Mouse (Mus musculus): Measurements from ENCODE around the gene Gm9999. TPM values are rescaled to one million over a fixed set of nuclear protein-coding genes. Genes with fewer than 3 reads are reported as not detected.
"Not testable (repeated sequence)": the region's sequence is repeated elsewhere in the genome, so short reads cannot be mapped to it uniquely, and the experiment has no call there.

Gene Gm9999
- total RNA-seq, 1 experiment from 2014 or later = not detected

DNA sequence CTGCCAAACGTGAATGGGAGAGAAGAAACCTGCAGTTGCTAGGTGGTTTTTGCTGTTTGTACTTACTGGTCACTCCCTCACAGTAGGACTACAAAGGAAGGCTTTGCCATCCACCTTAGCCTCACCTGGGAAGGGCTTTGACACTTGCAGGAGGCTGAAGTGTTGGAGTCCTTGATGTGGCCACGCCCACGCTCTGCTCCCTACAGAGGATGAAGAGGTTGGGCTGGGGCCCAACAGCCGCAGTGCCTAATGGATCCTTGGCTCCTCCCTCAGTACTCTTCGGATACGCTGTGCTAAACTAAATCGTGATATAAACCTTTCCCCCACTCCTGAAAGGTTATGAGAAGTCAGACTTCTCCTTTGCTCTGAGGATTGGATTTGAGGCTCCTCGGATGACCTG lies 37.6 kb downstream of the Gm9999 start:
- ATAC-seq (replicated peaks; ENCODE audit: insufficient number of reproducible peaks, low FRiP score, low TSS enrichment, poor library complexity, severe bottlenecking) = no peak

DNA sequence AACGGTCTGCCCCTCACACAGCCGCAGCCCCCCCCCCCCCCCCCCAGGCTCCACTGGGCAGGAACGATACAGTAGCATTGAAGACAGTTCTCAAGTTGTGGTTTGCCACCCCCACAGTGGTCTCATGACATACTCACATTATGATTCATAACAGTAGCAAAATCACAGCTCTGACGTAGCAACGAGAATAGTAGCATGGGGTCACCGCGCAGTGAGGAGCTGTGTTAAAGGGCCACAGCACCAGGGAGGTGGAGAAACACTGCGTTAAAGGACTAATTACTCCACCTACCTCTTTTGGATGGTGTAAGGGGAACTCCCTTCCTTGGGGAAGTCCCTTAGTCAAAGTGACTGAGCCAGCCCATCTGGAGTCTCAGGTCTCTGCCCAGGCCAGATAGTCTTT lies 39.1 kb downstream of the Gm9999 start:
- ATAC-seq (replicated peaks; ENCODE audit: insufficient number of reproducible peaks, low FRiP score, low TSS enrichment, poor library complexity, severe bottlenecking) = peak; percentile 96

DNA sequence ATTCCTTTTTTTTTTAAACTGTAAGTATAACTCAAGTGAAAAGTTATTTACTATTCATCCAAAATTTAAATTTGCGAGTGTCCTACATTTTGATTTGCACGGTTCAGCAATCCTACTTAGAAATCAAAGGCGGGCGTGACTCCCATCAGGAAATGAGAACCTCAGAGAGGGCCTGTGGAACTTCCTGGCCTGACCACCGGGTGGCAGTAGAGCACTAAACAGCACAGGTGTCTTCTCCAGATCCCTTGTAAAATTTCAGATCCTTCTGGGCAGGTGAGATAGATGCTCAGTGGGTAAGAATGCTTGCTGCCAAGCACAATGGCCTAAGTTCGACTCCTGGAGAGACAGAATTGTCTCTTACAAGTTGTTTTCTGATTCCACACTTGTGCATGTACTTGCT lies 40.1 kb downstream of the Gm9999 start:
- peak; percentile 43; the same call in 1 of the 2 replicates for ATAC-seq (replicated peaks; ENCODE audit: insufficient number of reproducible peaks, low FRiP score, low TSS enrichment, poor library complexity, severe bottlenecking)

DNA sequence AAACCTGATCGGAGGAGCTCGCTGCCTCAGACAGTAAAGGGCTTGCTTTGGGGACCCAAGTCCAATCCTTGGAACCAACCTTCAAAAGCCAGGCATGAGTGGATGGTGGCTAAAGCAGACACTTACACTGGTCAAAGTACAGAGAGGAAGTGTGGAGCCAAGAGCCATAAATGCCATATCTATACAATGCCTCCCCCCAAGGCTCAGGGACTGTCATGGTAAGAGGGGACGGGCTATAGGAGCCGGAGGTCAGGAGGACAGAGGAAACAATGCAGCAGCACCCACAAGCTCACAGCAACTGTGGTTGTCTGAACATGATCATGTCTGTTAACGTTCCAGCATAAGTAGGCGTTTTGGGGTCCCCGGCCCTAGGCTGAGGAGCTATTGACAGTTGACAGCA lies 41.1 kb downstream of the Gm9999 start:
- ATAC-seq (replicated peaks; ENCODE audit: insufficient number of reproducible peaks, low FRiP score, low TSS enrichment, poor library complexity, severe bottlenecking) = no peak

DNA sequence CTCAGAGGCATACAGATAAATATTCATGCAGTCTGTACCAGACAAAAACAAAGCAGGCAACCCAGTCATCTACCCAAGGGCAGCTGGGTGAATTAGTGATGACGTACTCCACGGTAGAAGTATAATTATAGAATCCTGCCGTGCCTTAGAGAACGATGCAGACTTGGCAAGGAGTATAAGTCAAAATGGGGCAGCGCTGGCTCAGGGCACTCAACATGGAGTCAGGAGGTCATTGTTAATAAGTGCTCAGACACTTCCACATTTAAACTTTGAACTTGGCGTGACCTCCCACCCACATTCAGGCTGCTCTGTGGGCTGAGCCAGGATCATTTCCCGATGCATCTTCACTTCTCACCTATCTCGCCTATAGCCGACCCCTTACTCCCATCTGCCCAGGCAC lies 42.0 kb downstream of the Gm9999 start:
- no peak for ATAC-seq (replicated peaks; ENCODE audit: insufficient number of reproducible peaks, low FRiP score, low TSS enrichment, poor library complexity, severe bottlenecking)

DNA sequence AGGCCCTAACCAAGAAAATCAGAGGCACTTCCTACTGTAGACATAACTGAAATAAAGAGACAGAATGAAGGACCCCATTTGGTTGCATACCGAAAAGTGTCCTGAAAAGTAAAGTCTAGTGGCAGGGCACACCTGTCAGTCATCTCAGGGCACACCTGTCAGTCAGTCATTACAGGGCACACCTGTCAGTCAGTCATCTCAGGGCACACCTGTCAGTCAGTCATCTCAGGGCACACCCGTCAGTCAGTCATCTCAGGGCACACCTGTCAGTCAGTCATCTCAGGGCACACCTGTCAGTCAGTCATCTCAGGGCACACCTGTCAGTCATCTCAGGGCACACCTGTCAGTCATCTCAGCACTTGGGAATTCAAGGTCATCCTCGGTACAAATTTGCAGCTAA lies 43.5 kb downstream of the Gm9999 start:
- not testable (repeated sequence) for ATAC-seq (replicated peaks; ENCODE audit: insufficient number of reproducible peaks, low FRiP score, low TSS enrichment, poor library complexity, severe bottlenecking)

DNA sequence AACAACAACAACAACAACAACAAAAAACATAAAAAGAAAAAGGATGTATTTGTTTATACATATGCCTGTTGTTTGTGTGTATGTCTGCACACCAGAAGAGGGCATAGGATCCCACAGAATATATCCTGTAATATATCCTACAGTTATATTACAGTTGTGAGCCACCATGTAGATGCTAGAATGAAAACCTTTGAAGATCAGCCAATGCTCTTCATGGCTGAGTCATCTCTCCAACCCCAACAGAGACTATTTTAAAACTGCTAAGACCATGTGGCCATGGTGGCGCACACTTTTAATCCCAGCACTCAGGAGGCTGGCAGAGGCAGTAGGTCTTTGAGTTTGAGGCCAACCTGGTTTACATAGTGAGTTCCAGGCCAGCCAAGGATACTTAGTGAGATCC lies 44.1 kb downstream of the Gm9999 start:
- no peak for ATAC-seq (replicated peaks; ENCODE audit: insufficient number of reproducible peaks, low FRiP score, low TSS enrichment, poor library complexity, severe bottlenecking)

DNA sequence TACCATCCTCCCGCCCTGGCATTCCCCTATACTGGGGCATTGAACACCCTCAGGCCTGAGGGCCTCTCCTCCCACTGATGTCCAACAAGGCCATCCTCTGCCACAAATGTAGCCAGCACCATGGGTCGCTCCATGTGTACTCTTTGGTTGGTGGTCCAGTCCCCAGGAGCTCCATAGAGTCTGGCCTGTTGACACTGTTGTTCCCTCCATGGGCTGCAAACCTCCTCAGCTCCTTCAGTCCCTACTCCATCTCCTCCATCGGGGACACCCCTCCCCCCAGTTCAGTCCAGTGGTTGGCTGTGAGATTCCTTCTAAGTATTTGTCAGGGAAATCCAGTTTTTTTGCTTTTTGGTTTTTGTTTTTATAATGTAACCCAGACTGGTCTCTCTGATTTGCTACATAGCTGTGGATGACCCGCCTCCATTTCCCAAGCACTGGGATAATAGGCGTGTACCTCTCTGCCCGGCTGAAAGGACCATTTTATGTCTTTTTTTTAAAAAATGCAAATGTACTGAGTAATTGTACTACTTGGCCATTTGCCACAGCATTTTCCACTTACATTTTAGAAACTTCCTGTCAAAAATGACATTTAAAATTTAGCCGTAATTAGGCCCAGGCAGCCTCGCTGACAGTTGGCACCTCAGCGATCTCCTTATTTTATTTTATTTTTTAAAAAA lies 47.3 kb downstream of the Gm9999 start:
- ATAC-seq (replicated peaks; ENCODE audit: insufficient number of reproducible peaks, low FRiP score, low TSS enrichment, poor library complexity, severe bottlenecking) = no peak

DNA sequence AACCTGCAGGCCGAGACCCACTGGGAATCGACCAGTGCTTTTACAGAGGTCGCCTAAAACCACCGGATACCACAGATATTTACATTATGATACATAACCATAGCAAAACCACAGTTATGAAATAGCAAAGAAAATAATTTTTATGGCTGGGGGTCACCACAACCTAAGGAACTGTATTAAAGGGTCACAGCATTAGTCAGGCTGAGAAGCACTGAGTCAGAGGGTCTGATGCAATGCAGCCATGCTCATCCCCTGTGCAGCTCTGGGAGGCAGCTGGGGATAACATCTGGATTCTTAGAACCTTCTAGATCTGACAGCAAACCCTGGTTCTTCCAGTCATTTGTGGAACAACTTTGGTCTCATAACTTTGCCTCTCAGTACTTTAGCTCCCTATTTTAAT lies 48.0 kb downstream of the Gm9999 start:
- no peak for ATAC-seq (replicated peaks; ENCODE audit: insufficient number of reproducible peaks, low FRiP score, low TSS enrichment, poor library complexity, severe bottlenecking)

DNA sequence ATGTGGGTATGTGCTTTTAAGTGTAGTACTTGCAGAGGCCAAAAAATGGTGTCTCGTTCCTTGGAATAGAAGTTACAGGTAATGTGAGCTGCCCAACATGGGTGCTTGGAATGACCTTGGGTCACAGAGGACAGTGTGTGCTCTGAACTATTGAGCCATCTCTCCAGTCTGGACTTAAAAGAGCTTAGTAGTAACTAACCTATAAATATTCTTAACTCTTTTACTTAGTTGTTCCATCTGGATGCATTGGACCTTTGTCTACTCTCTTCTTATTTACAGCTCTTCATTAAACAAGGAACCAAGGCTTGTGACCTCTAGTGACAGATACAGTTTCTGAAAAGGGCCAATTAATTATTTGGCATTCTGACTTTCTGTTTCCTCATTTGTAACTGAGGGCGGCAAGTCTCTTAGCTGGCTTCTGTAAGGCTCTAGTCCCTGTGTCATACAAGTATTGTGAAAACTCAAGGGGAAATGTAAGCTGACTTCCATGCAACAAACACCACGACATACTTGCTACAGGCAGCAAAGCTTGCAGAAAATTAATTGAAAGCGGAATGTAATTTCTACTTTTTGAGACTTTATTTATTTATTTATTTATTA lies 51.5 kb downstream of the Gm9999 start:
- 0 out of 2 replicates have a peak, but pooled peaks have one; percentile 50 for ATAC-seq (replicated peaks; ENCODE audit: insufficient number of reproducible peaks, low FRiP score, low TSS enrichment, poor library complexity, severe bottlenecking)

DNA sequence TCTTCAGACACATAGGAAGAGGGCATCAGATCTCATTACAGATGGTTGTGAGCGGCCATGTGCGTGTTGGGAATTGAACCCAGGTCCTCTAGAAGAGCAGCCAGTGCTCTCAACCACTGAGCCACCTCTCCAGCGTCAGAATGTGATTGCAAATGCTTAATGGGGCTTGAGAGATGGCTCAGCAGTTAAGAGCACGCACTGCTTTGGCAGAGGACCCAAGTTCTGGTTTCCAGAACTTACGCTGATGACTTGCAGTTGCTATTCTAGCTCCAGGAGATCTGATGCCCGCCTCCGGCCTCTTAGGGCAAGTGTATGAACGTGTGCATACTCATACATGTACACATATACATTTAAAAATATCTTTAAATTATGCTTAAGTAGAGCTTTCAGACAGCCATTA lies 52.0 kb downstream of the Gm9999 start:
- no peak for ATAC-seq (replicated peaks; ENCODE audit: insufficient number of reproducible peaks, low FRiP score, low TSS enrichment, poor library complexity, severe bottlenecking)

Other genes starting within 250 kb of the Gm9999 start
- gene Saa1, start 240.6 kb upstream of the Gm9999 start, total RNA-seq (2017) = not detected in 3 replicates
- not detected in 3 replicates for gene Saa2, start 231.8 kb upstream of the Gm9999 start, total RNA-seq (2017)
- 70.1 to 71.8 TPM (median 71.7 TPM) in 3 replicates for gene Hps5, start 187.5 kb upstream of the Gm9999 start, total RNA-seq (2017)
- gene Gtf2h1, start 187.5 kb upstream of the Gm9999 start, total RNA-seq (2017) = 66.3 to 96.5 TPM (median 95.7 TPM) in 3 replicates
- gene Ldha, start 142.1 kb upstream of the Gm9999 start, total RNA-seq (2017) = 260 to 317 TPM (median 292 TPM) in 3 replicates
- 0.39 to 13.0 TPM (median 3.9 TPM) in 3 replicates for gene Ldhc, start 122.4 kb upstream of the Gm9999 start, total RNA-seq (2017)
- 27.2 to 80.4 TPM (median 57.3 TPM) in 3 replicates for gene Tsg101, start 63.6 kb upstream of the Gm9999 start, total RNA-seq (2017)
- 4.8 to 9.9 TPM (median 6.4 TPM) in 3 replicates for gene Uevld, start 25.1 kb upstream of the Gm9999 start, total RNA-seq (2017)
- gene Spty2d1, start 24.8 kb downstream of the Gm9999 start, total RNA-seq (2017) = 84.5 to 99.8 TPM (median 97.7 TPM) in 3 replicates
- 3.2 to 7.5 TPM (median 4.8 TPM) in 3 replicates for gene Tmem86a, start 67.0 kb downstream of the Gm9999 start, total RNA-seq (2017)
- 1.6 TPM in 1 of 3 replicates, not detected in the others for gene Ptpn5, start 150.1 kb downstream of the Gm9999 start, total RNA-seq (2017)
- not detected in 3 replicates for gene Mrgpra6, start 221.3 kb downstream of the Gm9999 start, total RNA-seq (2017)